Mouse (Mus musculus) CH12.LX (cell line): ENCODE measurements around the gene Grap. TPM values are rescaled to one million over a fixed set of nuclear protein-coding genes. Genes with fewer than 3 reads are reported as not detected.

Experiments used
- DNase-seq: peaks from one replicate; pipeline ENCODE4 v3.0.0-alpha.2; 2013; ENCODE audit errors: extremely low read depth
- H3K27ac ChIP-seq: 2 replicates; pipeline ENCODE4 v1.5.1; 2012; ENCODE audit warnings: low read depth, mild to moderate bottlenecking, control low read depth, moderate library complexity; ENCODE audit not compliant: insufficient read depth
- H3K27me3 ChIP-seq: replicated peaks from 2 replicates; pipeline ENCODE3; 2012; ENCODE audit warnings: inconsistent platforms
- H3K36me3 ChIP-seq, 2 experiments: replicated peaks in 1 of 2; 2 replicates each; pipeline versions ENCODE3 to v1.6.1; 2012; ENCODE audit warnings: inconsistent platforms in 1 of 2, low read length in 1 of 2, mild to moderate bottlenecking in 1 of 2, mixed read lengths in 1 of 2, moderate library complexity in 1 of 2; ENCODE audit not compliant: control insufficient read depth in 1 of 2, insufficient read depth in 1 of 2
- H3K4me1 ChIP-seq, 2 experiments: 2 replicates each; pipeline ENCODE4 v1.6.1; 2012; ENCODE audit warnings: inconsistent platforms in 1 of 2, moderate library complexity in 1 of 2; ENCODE audit not compliant: insufficient read depth in 2 of 2, control insufficient read depth in 1 of 2
- H3K4me2 ChIP-seq: 2 replicates; pipeline ENCODE4 v1.6.1; 2012; ENCODE audit warnings: low read depth, mild to moderate bottlenecking, control low read depth; ENCODE audit not compliant: poor library complexity, insufficient read depth, severe bottlenecking
- H3K4me3 ChIP-seq, 3 experiments: fragments of 150-350 bp in 1 of 3; sonication (generic) in 1 of 3; replicated peaks in 1 of 3; 2 replicates each; pipeline versions ENCODE3 to v1.5.1; 2011 to 2012; ENCODE audit warnings: low read depth in 2 of 3, low read length in 2 of 3, mild to moderate bottlenecking in 2 of 3, moderate library complexity in 2 of 3, control low read depth in 1 of 3, improper control_type of control experiment in 1 of 3, inconsistent platforms in 1 of 3, mixed read lengths in 1 of 3; ENCODE audit not compliant: poor library complexity in 1 of 3
- H3K79me2 ChIP-seq: replicated peaks from 2 replicates; pipeline ENCODE4 v1.6.1; 2012; ENCODE audit warnings: mild to moderate bottlenecking, moderate library complexity; ENCODE audit not compliant: control insufficient read depth, poor library complexity, insufficient read depth, severe bottlenecking; ENCODE audit errors: extremely low read depth
- H3K9ac ChIP-seq: 2 replicates; pipeline ENCODE4 v1.6.1; 2012; ENCODE audit warnings: low read depth, mild to moderate bottlenecking, control low read depth, moderate library complexity; ENCODE audit not compliant: insufficient read depth
- H3K9me3 ChIP-seq: replicated peaks from 2 replicates; pipeline ENCODE3; 2012; ENCODE audit warnings: low read length, inconsistent platforms, mixed read lengths
- HCFC1 ChIP-seq: IDR thresholded peaks from 2 replicates; pipeline ENCODE4 v1.6.1; 2012; ENCODE audit warnings: low read depth, mild to moderate bottlenecking, inconsistent platforms, low read length, improper control_type of control experiment
- JUN ChIP-seq: IDR thresholded peaks from 2 replicates; pipeline ENCODE4 v1.6.1; 2011; ENCODE audit warnings: low read depth, mild to moderate bottlenecking, low read length, improper control_type of control experiment, moderate library complexity; ENCODE audit not compliant: insufficient read depth
- JUND ChIP-seq: conservative IDR thresholded peaks from 2 replicates; pipeline ENCODE4 v1.6.1; 2011; ENCODE audit warnings: low read depth, low read length, improper control_type of control experiment
- MAFK ChIP-seq: IDR thresholded peaks from 2 replicates; pipeline ENCODE4 v1.6.1; 2011; ENCODE audit warnings: low read length, improper control_type of control experiment; ENCODE audit not compliant: insufficient replicate concordance
- MAX ChIP-seq: IDR thresholded peaks from 2 replicates; pipeline ENCODE4 v1.6.1; 2011; ENCODE audit warnings: low read length, improper control_type of control experiment
- MAZ ChIP-seq: IDR thresholded peaks from 2 replicates; pipeline ENCODE4 v1.6.1; 2012; ENCODE audit warnings: low read depth, mild to moderate bottlenecking, inconsistent platforms, low read length, improper control_type of control experiment, moderate library complexity
- PAX5 ChIP-seq: IDR thresholded peaks from 2 replicates; pipeline ENCODE4 v1.6.1; 2012; ENCODE audit warnings: low read length, inconsistent platforms, mixed read lengths
- POLR2AphosphoS2 ChIP-seq: IDR thresholded peaks from 2 replicates; pipeline ENCODE4 v1.6.1; 2011; ENCODE audit warnings: low read depth, low read length, improper control_type of control experiment
- RAD21 ChIP-seq: IDR thresholded peaks from 2 replicates; pipeline ENCODE4 v1.6.1; 2011; ENCODE audit warnings: low read depth, mild to moderate bottlenecking, low read length, improper control_type of control experiment, moderate library complexity
- RCOR1 ChIP-seq: conservative IDR thresholded peaks from 2 replicates; pipeline ENCODE4 v1.6.1; 2012; ENCODE audit warnings: low read depth, mild to moderate bottlenecking, inconsistent platforms, low read length, improper control_type of control experiment
- UBTF ChIP-seq: IDR thresholded peaks from 2 replicates; pipeline ENCODE4 v1.6.1; 2012; ENCODE audit warnings: low read depth, mild to moderate bottlenecking, inconsistent platforms, low read length, improper control_type of control experiment, moderate library complexity
- USF1 ChIP-seq: IDR thresholded peaks from 2 replicates; pipeline ENCODE4 v1.6.1; 2014; ENCODE audit warnings: low read depth, mild to moderate bottlenecking, inconsistent platforms, low read length, improper control_type of control experiment
- dilution Hi-C: fragments of 300-500 bp; cut with MboI; formaldehyde crosslinking; loops from 2 replicates; pipeline ENCODE4 v1.14.3; 2020; ENCODE audit warnings: low sequenced_read_pairs; ENCODE audit not compliant: extremely low pct_unique_long_range_greater_than_20kb, extremely low pct_ligation_motif_present
- in situ Hi-C: fragments of 300-500 bp; cut with MboI; formaldehyde crosslinking; loops from 3 replicates; pipeline ENCODE4 v1.14.3; 2019; ENCODE audit warnings: low sequenced_read_pairs, low pct_ligation_motif_present, low pct_unique_long_range_greater_than_20kb, mixed read lengths
- polyA plus RNA-seq: library from polyadenylated mRNA; unstranded; fragments of >175 nt; gene quantifications from 2 replicates; pipeline ENCODE4 v1.2.1, GENCODE M21; 2012; ENCODE audit warnings: low read depth; ENCODE audit not compliant: insufficient read length
- total RNA-seq, 2 experiments: library from RNA; depleted of rRNA; stranded (reverse); fragments of 300-350 nt in 1 of 2; fragments of >200 nt in 1 of 2; gene quantifications; 2 replicates each; pipeline ENCODE4 v1.2.3; 2012 to 2014

Grap gene
- total and polyA plus RNA-seq, 3 experiments: 274 to 412 (median 280) TPM

DNA sequence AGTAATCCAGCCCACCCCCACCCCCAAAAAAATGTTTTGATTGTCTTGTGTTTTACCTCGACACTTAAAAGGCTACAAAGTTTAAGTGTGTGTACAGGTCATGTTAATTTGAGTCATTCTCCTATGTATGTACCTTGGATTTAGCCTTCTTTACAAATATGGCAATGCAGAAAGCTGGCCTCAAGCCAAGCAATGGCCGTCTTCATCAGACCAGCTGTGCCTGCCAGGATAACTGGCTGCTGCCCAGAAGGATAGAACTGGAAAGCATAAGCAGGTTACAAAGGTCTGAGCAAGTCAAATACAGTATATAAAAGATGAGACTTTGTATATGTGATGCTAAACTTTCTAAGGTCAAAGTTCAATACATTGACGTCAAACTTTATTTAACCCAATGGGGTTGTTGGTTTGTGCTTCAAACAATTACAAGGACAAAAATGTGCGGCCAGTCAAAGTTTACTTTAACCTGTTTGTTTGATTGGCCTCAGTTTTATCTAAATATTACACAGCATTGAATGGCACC lies 40.9 kb upstream of the Grap start:
- Histone ChIP-seq H3K27ac (no peak overlapping the region), H3K4me3 (no peak overlapping the region), H3K36me3 (no peaks in the 10 kb centered on the region), H3K27me3 (peaks cover 79% of the 10 kb centered on the region), H3K4me1 (peaks cover 5 to 7% of the 10 kb centered on the region in 2 experiments; a peak in 3 of 4 replicates), H3K79me2 (no peaks in the 10 kb centered on the region), H3K4me2 (no peak overlapping the region), H3K9ac (no peak overlapping the region), H3K9me3 (peaks cover 32% of the 10 kb centered on the region)
- dilution Hi-C loops: no loop called here
- no peak for DNase-seq
- in situ Hi-C loops: no loop called here
- TF ChIP-seq UBTF (no peak), RCOR1 (no peak), POLR2AphosphoS2 (no peak), USF1 (no peak), HCFC1 (no peak), MAFK (no peak)

DNA sequence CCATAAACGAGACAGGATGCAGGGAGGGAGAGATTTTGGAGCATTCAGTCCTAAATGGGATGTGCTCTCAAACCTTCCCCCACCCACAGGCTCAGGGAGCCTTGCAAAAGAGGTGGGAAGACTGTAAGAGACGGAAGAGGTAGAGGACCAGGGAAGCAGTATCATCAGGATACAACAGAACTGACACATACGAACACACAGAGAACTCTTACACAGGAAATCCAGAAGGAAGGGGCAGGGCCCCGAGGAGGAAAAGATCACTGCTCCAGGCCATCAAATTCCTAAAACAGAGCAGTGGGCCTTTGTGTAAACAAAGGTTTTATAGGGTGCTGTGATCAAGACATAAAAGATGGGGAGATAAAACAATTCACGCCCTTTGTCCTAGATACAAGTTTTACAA lies 38.7 kb upstream of the Grap start:
- peaks cover 76% of the 10 kb centered on the region for H3K27me3 ChIP-seq
- dilution Hi-C loops (no loop called here), in situ Hi-C loops (no loop called here)

DNA sequence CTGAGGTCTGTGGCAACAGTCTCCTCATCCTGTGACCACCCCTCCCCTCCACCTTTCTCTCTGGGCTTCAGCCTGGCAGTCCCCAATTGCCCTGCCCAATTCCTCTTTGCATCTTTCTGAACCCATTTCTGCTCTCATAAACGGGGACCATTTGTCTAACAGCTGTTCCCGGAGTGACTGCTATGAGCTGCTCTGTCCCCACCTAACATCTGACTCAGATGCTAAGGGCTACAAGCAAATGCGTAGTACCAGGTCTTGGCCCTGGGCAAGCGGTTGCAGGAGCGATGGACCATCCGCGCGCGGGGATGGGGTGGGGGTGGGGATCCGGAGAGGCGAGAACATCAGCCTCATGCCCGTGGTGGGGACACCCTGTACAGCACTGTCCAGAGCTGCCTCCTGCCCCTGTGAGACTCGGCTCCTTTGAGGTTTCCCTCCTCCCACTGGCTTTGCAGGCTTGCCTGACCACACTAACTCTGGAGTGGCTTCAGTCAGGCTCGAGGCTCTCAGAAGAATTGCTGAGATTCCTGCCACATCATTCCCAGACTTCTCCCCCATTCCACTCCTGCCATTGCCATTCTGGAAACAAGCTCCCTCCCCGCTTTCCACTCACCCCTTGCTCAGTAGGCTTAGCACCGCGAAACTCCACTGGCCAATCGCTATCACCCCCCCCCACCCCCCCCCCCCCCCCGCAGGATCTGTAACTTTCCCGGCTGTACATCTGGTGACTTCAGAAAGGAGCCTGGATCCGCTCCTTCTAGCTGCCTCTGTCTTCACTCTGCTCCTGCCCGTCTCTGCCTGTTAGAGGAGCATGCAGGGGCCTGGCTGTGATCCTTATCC lies 37.2 kb upstream of the Grap start:
- Histone ChIP-seq H3K36me3 (no peaks in the 10 kb centered on the region), H3K9me3 (no peaks in the 10 kb centered on the region), H3K27me3 (peaks cover 61% of the 10 kb centered on the region), H3K79me2 (no peaks in the 10 kb centered on the region), H3K27ac (no peak overlapping the region), H3K4me3 (no peak overlapping the region), H3K4me1 (peaks cover 7 to 22% of the 10 kb centered on the region in 2 experiments), H3K4me2 (no peak overlapping the region), H3K9ac (no peak overlapping the region)
- dilution Hi-C loops: no loop called here
- no peak for DNase-seq
- in situ Hi-C loops: loop anchor here (5.0 kb wide), 1 partner anchor 199 kb away; no protein-coding TSS in a partner anchor
- no peak for TF ChIP-seq JUND
- TF ChIP-seq RAD21: no peak

More for the DNA sequence above, 38.7 kb upstream of the Grap start:
- Histone ChIP-seq H3K4me2 (no peak overlapping the region), H3K4me1 (peaks cover 5 to 11% of the 10 kb centered on the region in 2 experiments; a peak in 3 of 4 replicates), H3K4me3 (no peak overlapping the region), H3K9ac (no peak overlapping the region)
- DNase-seq: no peak
- TF ChIP-seq MAZ: no peak
- TF ChIP-seq PAX5: no peak
- TF ChIP-seq MAX: no peak
- TF ChIP-seq HCFC1: no peak
- no peak for TF ChIP-seq JUN
- TF ChIP-seq, all 38 proteins: peak for 0
- Histone ChIP-seq H3K36me3 (no peaks in the 10 kb centered on the region), H3K9me3 (peaks cover 11% of the 10 kb centered on the region), H3K27ac (no peak overlapping the region), H3K79me2 (no peaks in the 10 kb centered on the region)
